Mouse (Mus musculus) thymus, postnatal 25 days (tissue): ENCODE results near the gene Hnrnph1.
"Not testable (repeated sequence)": the region's sequence is repeated elsewhere in the genome, so short reads cannot be mapped to it uniquely, and the experiment has no call there.

Experiments
- DNase-seq: peaks from one replicate; pipeline ENCODE4 v3.0.0; 2022

Hnrnph1 gene

DNA sequence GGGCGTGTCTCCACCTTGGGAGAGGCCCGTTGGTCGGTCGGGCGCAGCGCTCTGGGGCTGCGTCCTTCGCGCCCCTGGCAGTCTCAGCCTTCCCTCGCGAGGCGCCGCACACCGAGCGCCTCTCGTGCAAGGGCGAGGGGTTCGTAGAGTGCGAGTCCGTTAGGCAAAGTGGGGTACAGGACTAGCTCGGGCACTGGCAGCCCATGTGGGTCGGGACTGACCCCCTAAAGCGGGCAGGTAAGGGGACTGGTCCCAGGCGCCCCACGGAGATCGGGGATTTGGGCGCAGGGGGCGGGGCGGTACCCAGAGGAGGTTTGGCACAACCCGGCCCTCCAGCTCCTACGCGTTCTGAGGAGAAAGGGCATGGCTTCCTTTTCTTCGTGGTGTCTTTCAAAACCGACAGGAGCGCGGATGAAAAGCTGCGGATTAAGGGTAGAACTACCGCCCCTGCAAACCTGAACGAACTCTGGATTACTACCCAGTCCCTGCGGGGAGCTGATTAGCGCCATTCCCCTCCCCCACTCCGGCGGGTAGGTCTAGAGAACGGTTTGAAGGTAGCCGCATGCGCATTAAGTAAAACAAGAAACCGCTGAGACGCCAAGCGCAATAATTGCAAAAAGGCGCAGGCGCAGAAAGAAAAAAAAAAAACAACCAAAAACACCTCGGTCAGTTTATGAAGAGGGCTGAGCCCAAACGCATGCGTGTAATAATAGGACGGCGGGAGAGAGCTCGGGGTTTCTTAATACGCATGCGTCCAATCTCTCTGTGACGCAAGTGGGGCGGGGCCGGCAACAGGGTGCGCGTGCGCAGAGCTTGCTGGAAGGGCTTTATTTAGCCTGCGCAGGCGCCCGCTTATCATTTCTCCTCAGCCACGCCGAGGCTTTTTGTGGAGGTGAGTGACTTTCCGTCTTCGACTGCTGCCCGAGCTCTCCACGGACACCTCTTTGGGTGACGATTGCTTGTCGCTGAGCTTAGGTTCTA is at the start of gene Hnrnph1:
Gene Hnrnph1, plus strand, starts transcription at position 80 of the 981 bp plus-strand sequence.
- DNase-seq = peak; percentile 99

DNA sequence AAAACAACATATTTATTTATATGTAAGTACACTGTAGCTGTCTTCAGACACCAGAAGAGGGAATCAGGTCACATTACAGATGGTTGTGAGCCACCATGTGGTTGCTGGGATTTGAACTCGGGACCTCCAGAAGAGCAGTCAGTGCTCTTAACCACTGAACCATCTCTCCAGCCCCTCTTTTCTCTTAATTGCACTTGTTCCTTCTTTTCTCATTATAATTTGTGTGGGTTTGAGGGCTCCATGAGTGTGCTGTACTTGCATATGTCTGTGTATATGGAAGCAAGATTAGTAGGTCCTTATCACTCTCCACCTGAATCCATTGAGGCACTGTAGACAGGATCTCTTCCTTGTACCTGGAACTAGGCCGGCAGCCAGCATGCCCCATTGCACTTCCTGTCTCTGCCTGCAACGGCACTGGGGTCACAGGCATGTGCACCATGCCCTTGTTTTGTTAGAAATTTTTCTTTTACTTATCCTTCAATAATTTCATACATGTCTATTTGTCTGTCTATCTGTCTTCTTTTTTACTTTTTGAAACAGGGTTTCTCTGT is 48.6 kb upstream of the Hnrnph1 start:
- DNase-seq = no peak

DNA sequence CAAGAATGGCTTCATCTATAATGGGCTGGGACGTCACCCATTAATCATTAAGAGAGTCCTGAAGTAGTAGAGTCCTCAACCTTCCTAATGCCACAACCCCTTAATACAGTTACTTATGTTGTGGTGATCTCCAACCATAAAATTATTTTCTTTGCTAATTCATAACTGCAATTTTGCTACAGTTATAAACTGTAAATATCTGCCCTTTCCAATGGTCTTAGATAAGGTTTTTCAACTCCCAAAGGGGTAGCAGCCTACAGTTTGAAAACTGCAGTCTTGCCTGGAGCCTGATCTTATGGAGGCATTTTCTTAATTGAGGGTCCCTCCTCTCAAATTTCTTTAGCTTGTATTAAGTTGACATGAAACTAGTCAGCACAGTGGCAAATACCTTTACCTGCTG is 47.4 kb upstream of the Hnrnph1 start:
- DNase-seq = no peak

DNA sequence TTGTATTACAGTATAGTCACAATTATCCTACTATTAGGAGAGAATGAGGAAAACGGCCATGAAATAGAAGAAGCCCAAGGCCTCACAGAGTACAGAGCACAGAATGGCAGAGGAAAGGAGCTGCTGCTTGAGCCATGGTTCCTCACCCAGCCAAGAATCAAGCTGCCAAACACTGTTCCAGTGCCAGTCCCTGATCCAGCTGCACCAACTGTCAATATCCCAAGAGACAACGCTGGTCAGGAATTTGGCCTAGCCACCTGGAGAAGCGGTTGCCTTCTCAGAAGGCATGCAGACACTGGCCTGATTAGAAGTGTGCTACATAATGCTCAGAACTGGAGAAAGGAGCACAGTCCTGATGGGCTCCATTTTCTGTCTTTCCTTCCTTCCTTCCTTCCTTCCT is 43.6 kb upstream of the Hnrnph1 start:
- DNase-seq = no peak

DNA sequence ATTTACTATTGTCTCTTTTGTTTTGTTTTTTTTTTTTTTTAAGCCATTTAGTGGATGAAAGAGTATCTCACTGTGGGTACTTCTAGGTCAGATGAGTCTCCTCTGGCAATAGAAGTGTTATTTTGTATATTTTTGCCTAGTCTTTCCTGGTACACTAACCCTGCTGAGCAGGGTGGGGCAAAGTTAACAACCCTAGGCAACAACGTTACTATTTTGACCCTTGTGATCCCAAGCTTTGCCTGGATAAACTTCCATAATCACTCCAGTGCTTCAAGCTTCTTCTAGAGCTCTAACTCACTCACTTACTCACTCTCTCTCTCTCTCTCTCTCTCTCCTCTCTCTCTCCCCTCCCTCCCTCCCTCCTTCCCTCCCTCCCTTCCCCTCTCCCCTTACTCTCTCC is 40.7 kb upstream of the Hnrnph1 start:
- DNase-seq = no peak

DNA sequence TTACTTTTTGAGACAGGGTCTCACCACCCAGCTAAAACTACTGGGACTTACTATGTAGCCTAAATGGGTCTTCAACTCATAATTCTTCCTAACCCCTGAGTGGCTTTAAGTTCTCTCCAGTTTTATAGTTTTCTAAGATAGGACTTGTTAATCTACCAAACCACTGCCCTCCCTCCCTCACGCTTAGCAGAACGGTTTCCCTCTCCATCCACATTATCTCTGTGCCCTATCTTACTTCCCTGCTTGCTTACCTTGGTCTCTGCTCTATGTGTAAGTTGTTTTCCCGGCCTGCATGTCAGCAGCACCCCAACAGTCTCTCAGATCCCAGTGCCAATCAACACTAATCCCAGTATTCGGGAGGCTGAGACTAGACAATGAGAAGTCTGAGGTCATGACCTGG is 39.9 kb upstream of the Hnrnph1 start:
- no peak for DNase-seq

DNA sequence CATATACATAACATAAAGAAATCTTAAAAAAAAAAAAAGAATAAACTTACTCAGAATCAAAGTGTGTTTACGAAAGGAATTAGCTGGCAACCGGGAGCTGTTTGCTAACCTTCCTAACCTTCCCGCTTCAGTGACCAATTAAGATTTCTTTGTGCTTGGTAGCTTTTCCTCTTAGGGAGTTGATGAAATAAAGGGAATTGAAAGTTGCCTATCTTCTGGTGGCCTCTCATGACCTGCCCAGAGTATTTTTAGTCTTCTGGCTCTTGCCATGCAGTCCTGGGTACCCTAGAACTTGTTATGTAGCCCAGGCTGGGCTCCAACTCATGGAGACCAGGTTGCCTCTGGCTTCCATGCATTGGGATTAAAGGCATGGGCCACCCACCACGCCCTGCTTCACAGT is 31.3 kb upstream of the Hnrnph1 start:
- no peak for DNase-seq

DNA sequence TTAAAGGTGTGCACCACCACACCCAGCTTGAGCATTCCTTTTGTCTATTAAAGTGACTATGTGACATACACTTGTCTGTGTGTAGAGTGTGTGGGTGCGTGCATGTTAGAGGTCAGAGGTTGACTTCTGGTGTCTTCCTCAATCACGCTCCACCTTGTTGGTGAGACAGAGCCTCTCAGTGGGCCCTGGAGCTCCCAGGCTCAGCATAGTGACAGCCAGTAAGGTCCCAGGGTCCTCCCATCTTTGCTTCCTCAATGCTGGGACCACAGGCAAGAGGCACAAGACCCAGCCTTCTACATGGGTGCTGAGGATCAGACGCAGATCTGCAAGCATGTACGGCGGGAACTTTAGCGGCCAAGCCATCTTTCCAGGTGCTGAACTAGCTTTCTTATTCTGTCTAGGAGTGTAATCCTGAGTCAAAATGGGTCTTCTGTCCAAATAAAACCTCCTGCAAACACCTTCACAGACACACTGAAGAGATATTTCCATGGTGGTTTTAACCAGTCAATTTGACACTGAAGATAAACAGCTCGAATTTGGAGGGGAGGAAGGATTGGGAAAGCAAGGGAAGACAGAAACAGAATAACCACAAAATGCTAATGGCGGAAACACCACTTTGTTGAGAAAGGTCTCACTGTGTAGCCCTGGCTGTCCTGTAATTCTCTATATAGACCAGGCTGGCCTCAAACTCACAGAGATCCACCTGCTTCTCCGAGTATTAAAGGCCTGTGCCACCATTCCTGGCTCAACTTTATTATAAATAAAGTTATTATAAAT is 30.3 kb upstream of the Hnrnph1 start:
- DNase-seq = no peak

DNA sequence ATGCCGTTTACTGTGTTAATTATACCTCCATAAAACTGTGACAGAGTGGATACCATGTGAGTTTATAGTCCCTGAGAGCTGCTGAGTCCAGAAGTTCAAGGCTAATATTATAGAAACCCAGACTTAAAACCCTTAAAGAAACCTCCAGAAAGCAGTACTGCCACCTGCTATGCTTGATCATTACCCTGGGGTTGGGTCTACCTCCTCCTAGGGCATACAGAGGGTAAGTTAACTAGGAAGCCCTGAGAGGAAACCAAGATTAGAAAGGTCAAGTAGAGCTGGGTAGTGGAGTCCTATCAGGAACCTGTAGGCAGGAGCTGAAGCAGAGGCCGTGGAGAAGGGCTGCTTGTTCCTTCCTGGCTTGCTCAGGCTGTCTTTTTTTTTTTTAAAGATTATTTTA is 24.6 kb upstream of the Hnrnph1 start:
- DNase-seq = no peak

DNA sequence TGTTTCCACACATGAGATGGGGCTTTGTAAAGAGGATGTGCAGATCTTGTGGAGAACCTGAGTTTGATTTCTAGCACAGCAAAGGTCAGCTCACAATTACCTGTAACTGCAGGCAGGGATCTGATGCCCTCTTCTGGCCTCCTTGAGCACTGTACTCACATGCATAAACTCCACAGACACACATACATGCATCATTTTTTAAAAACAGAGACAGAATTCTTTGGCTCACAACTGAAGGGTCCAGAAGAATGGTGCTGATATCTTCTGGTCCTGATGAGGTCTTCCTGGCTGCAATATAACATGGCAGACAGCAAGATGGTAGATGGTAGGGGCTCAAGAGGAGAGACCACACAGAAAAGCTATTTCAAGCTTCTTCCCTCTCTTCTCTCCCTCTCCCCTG is 22.6 kb upstream of the Hnrnph1 start, which contains the start of gene Cby3:
Gene Cby3, plus strand, starts transcription at position 301 of the 400 bp plus-strand sequence.
- DNase-seq = no peak

DNA sequence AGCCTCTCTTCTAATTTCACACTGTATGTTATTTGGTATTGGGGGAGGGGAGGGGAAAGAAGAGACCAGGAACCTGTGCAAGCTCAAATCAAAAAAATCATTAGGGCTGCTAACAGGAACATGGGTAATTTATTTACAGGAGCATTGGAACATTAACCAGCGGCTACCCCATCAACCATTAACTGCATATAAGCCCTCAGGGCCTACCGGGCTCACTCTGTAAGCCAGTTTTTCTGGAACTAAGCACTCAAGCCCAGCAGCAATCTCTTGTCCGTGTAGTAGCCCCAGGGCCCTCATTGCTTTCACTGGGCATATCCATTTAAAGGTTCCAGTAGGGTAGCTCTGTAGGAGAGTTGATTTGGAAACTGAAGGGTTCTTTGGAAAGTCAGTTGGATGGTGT is 21.9 kb upstream of the Hnrnph1 start:
- DNase-seq = no peak

DNA sequence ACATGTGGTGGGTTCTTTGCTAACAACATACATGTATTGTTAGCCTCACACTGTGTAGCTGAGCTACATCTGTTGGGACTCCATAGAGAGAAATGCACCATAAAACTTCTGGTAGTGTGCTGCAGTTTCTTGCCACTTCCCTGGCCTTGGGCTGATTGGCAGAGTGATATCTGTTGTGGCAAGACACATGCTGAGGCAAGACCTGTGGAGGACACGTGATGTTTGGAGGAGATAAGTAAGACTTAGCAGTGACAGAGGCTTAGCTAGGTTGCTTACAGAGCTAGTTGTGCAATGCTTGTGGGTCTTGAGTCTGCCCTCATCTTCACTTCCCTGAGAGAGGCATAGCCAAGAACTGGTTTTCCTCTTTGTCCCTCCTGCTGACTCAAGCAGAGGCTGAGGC is 21.4 kb upstream of the Hnrnph1 start:
- no peak for DNase-seq

DNA sequence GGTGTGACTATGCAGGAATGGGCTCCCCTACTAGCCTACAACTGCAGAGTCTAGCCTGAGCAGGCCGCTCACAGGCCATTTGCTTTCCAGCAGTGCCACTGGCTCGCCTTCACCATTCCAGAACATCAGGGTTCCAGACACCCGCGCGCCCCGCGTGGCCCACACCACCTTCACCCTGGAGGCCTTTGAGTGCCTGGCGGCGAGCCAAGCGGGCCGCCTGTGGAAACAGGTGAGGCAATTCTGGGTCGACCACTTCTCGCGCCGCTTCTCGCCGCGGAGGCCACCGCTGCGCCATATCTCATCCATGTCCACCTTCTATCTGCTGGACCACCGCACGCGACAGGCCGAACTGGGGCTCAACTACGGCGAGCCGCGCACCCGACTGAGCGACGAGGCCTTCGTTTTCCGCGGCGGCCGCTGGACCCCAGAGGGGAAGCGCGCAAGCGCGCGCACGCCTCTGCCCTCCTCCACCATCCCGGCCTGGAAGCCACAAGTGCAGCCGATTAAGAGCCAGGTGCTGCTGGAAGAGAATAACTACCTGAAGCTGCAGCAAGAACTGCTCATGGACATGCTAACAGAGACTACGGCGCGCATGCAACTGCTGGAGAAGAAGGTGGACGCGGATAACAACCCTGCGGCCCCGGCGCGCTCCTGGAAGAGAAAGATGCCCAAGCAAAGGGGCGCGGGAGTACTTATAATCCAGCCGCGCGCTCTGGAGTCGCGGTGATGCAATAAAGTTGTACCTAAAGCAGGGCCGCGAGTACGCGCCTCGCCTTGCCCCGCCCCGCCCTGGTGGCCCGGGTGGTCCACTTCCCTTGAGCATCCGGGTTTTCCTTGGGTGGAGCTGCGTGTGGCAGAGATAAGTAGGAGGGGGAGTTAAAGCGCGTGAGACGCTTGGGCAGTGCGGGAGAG is 17.6 kb upstream of the Hnrnph1 start:
- peak; percentile 19 for DNase-seq

DNA sequence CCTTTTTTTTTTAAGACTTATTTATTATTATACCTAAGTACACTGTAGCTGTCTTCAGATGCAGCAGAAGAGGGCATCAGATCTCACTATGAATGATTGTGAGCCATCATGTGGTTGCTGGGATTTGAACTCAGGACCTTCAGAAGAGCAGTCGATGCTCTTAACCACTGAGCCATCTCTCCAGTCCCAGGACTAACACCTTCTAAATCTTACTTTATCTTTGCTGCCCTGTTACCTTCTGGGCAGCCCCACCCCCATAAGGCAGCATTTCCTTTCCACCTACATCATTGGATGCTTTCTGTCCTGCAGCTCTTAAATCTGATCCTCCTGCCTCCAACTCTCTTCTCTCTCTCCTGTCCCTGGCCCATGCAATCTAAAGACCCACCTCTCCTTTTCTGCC is 15.5 kb upstream of the Hnrnph1 start:
- DNase-seq = not testable (repeated sequence)

DNA sequence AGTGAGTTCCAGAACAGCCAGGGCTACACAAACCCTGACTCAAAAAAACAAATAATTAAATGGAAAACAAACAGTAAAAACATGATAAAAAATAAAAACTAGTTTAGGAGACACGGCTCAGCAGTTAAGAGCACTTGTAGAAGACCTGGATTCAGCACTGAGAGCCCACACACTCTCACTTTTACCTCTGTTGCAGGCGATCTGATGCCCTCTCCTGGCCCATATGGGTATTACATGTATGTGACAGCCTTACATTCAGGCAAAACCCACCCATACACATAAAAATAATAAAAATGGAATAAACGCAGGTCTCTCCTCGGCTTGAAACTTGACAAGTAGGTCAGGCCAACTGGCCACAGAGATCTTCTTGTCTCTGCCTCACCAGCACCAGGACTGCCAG is 12.2 kb upstream of the Hnrnph1 start:
- peak; percentile 79 for DNase-seq

DNA sequence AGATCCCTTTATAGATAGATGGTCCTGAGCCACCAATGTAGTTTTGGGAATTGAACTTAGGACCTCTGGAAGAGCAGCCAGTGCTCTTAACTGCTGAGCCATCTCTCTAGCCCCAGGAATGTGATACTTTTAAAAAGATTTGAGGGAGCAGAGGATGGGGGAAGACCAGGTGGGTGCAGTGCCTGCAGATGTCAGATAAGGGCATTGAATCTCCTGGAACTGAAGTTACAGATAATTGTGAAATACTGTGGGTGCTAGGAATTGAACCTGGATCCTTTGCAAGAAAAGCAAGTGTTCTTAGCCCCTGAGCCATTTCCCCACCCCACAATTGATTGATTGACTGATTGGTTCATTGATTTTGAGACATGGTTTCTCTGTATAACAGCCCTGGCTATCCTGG is 11.5 kb upstream of the Hnrnph1 start:
- DNase-seq = no peak

DNA sequence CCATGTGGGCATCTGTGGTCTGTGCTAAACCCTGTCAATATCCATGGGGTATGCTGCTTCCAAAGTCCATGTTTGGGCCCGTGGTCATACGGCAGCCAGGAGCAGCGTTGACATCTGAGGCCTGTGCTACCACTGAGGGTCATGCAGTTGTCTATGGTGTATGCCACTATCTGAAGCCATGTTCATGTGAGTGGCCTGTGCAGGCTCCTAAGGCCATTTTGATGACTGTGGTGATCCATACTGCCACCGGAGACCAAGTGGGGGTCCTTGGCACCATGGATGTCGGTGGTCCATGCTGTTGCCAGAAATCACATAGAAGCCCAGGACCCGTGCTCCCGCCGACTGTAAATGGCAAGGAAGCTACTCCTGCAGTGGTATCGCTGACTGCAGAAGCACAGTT is 9.3 kb upstream of the Hnrnph1 start:
- no peak for DNase-seq

DNA sequence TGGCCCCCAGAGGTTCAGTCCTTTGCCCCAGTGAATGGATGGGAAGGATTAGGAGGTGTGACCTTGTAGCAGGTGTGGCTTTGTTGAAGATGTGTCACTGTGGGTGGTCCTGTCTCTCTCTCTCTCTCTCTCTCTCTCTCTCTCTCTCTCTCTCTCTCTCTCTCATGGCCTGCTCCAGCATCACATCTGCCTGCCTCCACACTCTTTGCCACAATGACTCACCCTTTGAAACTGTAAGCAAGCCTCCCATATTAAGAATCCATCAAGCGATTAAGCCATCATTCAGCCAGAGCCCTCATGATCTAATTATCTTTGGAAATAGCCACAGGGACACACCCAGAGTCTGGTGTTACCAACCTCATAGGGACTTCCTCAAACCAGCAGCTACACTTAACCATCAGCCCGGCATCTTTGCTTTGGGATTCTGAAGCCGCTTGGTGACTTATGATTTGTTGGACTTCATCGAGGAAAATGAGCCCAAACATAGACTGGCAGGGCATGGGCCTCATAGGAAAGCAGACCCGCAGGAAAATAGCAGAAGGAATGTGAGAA is 7.4 kb upstream of the Hnrnph1 start:
- no peak for DNase-seq

DNA sequence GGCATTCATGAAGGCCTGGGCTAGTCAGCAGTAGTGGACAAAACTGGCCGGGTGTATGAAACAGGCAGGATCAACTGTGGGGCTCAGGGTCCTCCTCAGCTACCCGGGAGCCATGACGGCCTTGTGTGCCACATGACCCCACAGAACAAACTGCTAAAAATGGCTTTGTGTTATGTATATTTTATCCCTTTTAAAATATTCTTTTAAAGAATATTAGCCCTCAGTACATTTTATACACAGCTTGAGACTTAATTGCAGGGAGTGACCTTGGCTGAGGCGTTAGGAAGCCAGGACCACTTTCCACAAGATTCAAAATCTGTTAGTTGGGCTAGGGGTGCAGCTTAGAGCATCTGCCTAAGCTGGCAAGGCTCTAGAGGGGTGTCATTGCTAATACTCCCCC is 5.8 kb upstream of the Hnrnph1 start:
- DNase-seq = no peak

DNA sequence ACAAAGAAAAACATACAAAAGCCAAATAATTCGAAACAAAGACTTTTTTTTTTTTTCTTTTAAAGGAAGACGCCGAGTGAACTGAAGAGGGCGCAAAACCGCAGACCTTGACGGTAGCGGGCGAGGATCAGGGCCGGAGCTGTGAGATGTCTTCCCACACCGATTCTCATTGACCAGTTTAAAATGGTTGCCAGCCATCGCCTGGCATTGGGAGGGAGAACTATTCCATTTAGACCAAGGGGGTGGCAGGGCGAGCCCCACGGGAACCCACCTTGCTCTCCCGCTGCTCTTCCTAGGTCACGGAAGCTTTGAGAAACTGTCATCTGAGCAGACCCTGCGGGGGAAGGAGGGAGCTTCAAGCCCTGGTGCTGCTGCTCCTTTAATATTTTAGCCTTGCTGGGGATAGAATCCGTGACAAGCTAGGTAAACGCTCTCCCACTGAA is 5.4 kb upstream of the Hnrnph1 start:
- DNase-seq = peak; percentile 69

DNA sequence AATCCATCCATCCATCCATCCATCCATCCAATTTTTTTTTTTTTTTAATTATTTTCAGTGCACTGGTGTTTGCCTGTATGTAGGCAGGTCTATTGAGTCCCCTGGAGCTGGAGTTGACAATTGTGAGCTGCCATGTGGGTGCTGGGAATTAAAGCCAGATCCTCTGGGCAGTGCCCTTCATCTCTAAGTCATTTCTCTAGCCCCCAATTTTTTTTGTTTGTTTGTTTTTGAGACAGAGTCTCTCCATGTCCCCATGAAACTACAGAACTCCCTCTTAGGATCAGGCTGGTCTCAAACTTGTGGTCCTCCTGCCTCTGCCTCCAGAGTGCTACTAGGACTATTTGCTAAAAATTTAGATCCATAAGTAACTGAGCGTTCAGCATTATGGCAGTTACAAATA is 4.9 kb upstream of the Hnrnph1 start:
- no peak for DNase-seq

DNA sequence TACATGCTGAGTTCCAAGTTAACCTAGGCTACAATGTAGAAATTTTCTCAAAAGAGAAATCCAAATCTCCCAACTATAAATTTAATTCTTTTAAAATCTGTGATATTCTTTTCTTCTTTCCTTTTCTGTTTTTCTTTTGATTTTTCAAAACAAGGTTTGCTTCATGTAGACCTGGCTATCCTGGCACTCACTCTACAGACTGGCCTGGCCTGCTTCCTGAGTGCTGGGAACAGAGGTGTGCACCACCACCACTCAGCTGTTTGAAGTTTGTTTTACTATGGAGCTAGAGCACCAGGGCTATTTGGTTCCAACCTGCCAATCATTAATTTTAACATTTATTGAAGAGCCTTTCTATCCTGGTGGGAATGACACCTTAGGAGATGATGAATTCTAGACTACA is 3.7 kb upstream of the Hnrnph1 start:
- DNase-seq = no peak
